Mouse (Mus musculus) spleen, adult 12 weeks (tissue): ENCODE measurements at regions not wholly inside any gene's neighbourhood (a gene's known extent, or its start where the extent isn't known, plus 50 kb on each side); places are given as distances from the start of the nearest gene placed in this dataset.
A peak's percentile ranks its signal among the peaks of the same experiment; 100 is the strongest.
"Not testable (repeated sequence)": the region's sequence is repeated elsewhere in the genome, so short reads cannot be mapped to it uniquely, and the experiment has no call there.

Experiments
- DNase-seq: peaks from one replicate; pipeline ENCODE4 v3.0.0; 2022; ENCODE audit warnings: low spot score

GRCm38 (mm10) chr12:69524337-69525035 lies 58.3 kb downstream of the Vcpkmt start:
- DNase-seq = no peak

DNA sequence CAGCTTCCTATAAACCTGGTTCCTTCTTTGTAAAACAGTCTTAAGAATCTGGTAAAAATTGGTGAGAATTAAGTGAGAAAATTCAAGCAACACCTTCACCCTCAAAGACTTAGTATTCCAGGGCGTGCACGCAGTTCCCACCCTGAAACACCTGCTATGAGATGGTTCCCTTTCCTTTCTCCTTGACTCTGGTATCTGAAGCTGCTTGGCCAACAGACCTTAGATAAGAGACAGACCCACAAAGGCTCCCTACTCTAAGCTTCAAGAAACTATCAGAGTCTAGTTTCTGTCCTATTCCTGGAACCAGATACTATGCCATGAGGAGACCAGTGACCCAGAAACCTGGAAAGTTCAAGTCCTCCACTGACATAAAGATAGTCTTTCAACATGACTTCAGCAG lies 63.0 kb downstream of the Vcpkmt start:
- DNase-seq = no peak

- no peak for DNase-seq
These were observed 63.8 kb downstream of the Vcpkmt start for GRCm38 (mm10) chr12:69519028-69519427.

DNA sequence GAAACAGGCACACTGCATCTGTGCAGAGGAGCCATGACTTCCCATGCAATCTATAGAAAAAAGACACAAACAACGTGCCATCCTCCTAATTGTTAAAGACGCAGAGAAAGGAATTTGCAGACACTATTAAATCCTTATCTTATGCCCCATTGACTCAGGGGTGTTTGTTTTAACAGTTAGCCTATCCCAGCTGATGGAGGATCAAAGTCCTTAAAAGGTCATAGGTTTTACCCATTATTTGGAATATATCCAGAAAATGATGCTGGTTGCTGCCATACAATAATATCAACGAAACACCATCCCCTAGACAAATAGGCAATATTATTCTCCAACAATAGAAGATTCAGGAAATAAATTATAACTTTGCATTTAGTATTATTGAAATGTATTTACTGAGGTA lies 65.2 kb downstream of the Vcpkmt start:
- no peak for DNase-seq

DNA sequence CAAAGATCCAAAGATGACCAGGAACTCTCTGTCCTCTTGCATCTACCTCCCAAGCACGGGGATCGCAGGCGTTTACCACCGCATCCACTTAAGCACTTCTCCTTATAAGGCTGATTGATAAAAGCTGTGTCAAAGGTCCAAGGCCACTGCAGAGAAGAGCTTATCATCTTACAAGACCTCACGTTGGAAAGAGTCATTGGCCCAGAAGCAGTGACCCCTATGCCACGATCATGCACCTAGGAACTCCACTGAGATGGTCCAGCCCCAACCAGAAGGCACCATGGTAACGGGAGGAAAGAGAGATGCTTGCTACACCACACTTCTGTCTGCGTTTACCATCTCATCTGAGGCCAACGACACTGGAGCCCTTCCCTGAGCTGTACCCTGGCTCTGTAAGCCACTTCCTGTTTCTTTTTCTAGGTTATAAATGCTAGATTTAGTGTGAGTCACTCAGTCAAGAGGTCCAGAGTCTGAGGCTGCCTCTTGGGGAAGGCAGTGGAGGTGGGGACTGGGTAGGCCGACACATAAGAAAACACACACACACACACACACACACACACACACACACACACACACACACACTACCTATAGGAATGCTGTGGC lies 66.4 kb downstream of the Vcpkmt start:
- peak; percentile 19 for DNase-seq

GRCm38 (mm10) chr12:69515850-69516249 lies 67.0 kb downstream of the Vcpkmt start:
- DNase-seq = no peak

DNA sequence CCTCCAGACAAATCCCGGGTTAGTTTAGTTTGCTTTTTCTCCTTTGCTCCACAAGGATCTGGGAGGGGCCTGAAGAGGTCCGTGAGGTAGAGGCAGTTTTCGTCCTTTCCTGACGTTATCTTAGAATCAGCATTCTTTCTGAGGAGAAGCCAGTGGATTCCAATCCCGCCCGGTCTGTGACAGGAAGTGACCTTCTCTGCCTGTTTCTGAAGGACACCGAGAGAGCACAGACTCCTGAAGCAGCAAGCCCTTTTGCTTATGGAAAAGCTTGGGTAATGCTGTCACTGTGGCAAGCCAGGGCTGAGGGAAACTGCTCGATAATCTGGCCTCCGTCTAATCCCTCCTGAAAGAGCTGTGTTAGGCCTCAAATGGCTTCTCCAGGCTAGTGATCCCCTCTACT lies 67.7 kb downstream of the Vcpkmt start:
- no peak for DNase-seq

GRCm38 (mm10) chr12:69513166-69513565 lies 69.7 kb downstream of the Vcpkmt start:
- DNase-seq = peak; percentile 17

GRCm38 (mm10) chr12:69510736-69511135 lies 72.1 kb downstream of the Vcpkmt start:
- no peak for DNase-seq

GRCm38 (mm10) chr12:69509180-69509579 lies 73.6 kb downstream of the Vcpkmt start:
- not testable (repeated sequence) for DNase-seq

DNA sequence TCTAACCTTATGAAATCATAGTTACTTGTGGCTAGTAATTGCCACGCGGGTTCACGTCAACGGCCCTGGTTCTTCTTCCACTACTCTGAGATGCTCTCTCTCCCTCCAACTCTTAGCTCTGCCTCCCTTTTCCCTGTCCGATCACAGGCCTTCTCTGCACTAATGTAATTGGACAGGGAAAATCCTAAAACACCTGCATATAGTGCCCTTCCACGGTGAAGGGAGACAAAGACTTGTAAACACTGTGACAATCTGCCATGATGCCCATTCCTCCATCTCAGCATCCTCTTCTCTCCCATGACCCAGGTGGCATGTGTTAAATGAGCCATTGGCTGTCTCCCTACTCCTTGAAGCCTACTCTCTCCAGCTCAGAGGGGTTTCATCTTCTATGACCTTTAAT lies 74.9 kb downstream of the Vcpkmt start:
- DNase-seq = no peak

GRCm38 (mm10) chr12:69507333-69507732 lies 75.5 kb downstream of the Vcpkmt start:
- DNase-seq = no peak

GRCm38 (mm10) chr12:69502706-69503070 lies 80.1 kb downstream of the Vcpkmt start:
- no peak for DNase-seq

DNA sequence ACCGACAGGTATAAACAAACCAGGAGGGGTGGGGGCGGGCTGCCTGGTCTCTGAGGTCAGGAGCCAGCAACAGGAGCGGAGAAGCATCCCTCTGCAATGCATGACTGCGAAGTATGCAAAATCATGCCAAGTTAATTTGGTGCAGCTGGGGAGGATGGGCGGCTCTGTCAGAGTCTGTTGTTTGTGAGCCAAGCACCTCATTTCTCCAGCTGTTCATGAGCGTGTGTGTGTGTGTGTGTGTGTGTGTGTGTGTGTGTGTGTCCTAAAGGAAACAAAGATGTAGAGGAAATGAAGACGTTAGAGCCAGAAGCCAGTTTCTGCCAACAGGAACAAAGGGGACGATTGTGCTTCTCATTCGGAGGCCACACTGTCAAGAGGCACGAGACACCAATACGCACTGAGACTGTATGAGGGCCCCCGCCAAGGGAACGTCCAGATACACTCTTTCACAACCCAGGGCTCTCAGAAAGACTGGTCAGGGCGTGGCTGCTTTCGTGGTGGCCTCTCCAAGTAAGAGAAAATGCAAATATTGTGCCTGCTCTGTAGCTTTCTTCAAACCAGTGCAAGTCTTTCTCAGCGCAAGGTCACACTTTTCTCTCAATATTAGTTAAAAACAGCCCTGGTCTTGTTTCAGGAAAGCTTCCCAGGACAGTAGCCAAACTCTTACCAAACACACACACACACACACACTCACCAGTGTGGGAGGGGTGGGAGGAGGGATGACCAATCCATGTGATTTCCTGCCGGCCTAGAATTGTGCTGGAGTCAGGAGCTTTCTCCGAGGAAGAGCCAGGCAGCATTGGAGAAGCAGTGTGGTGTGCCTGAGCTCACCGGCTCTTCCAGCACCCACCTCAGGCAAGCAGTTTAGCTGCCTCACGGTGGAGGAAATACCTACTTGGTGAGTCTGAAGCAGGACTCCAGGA lies 80.8 kb downstream of the Vcpkmt start:
- peak; percentile 32 for DNase-seq

GRCm38 (mm10) chr12:69501346-69501730 lies 81.5 kb downstream of the Vcpkmt start:
- DNase-seq = no peak

DNA sequence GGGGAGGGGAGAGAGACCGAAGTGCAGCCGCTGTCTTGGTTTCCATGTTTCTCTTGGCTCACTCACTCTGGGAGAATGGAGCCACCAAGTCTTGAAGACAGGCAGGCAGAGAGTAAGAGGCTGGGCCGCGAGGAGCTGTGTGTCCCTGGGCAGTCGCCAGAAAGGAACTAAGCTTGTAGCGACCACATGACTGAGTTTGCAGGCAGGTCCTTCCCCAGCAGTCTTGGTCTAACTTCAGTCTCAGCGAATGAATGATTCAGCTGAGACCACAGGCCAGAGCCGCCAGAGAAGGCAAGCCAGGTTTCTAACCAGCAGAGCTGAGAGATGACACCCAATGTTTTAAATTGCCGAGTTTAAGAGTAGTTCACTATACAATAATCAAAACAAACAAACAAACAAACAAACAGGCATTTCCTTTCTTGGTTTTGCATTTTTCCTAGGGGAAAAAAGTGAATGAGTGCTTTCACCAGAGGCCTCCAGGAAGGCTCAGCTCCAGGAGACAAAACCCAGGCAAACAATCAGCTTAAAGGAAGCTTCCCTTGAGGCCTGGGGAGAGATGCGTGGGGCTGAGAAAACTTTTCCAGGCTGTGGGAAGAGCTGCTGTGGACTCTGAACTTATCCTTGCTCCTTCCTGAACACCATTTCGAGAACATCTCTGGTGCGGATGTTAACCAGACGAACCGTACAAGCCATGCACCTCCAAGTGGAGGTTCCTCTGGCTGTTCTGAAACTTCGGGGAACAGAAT lies 82.1 kb downstream of the Vcpkmt start:
- no peak for DNase-seq

DNA sequence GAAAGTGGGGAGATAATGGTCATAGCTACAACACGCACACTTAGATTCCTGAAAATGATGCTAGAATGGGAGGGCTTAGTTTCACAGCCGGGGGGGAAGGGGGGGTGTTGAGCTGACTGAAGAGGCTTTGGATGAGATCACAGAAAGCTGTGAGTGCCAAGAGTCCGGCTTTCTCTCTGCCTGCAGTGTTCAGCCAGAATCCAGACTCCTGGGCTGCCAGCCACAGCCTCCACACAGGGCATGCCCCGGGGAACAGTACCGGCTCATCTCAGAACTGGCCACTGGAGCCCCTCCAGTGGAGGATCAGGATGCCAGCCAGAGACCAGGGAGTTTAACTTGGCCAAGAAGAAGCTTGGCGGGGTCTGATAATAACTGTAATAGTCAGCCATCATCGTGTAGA lies 85.7 kb downstream of the Vcpkmt start:
- no peak for DNase-seq

DNA sequence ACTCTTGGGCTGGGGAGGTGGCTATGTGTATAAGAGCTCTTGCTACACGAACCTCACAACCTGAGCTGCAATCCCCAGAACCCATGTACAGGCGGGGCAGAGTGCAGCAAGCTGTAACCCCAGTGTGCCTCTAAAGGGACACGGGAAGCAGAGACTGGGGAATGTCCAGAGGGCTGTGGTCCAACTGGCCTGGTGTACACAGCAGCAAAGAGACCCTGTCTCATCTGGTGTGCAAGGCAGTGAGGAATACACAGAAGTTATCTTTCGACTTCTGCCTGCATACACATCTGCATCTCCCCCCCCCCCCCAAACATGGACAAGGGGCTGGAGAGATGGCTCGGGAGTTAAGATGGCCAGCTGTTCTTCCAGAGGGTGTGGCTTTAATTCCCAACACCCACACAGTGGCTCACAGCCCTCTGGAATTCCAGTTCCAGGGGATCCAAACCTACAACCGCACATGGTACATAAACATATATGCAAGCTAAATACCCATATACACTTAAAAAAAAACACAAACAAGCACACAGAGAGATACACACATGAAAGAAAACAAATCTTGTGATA lies 86.4 kb downstream of the Vcpkmt start:
- DNase-seq = no peak

GRCm38 (mm10) chr12:69495776-69496175 lies 87.1 kb downstream of the Vcpkmt start:
- DNase-seq = no peak

GRCm38 (mm10) chr12:69494648-69495047 lies 88.2 kb downstream of the Vcpkmt start:
- DNase-seq = no peak

- no peak for DNase-seq
These were observed 93.1 kb downstream of the Vcpkmt start for GRCm38 (mm10) chr12:69489686-69490085.

- no peak for DNase-seq
These were observed 95.9 kb downstream of the Vcpkmt start for GRCm38 (mm10) chr12:69486903-69487302.
